In genomic region chr5:90501752-90502151, GRCm38 (mm10) we compare ENCODE assay signal across 22 mouse cellular contexts. TPM values are rescaled to one million over a fixed set of nuclear protein-coding genes. Genes with fewer than 3 reads are reported as not detected.
"Had no signal": no experiment of that assay in that cellular context is flagged by ENCODE, and none has a peak within 500 bp of the region (broad histone marks: within the 10 kb centered on the region; RNA-seq: fewer than 3 reads in every experiment).

No protein-coding gene starts in this region.

- H3K4me3 ChIP-seq: neural tube, embryonic 12.5 days; neural tube, embryonic 13.5 days; neural tube, embryonic 15.5 days; stomach, embryonic 15.5 days had no signal

- H3K9me3 ChIP-seq: neural tube, embryonic 12.5 days; neural tube, embryonic 13.5 days; neural tube, embryonic 15.5 days; stomach, embryonic 15.5 days had no signal

- H3K4me1 ChIP-seq: neural tube, embryonic 12.5 days; neural tube, embryonic 13.5 days; neural tube, embryonic 15.5 days; stomach, embryonic 15.5 days had no signal

- DNase-seq: retina, postnatal 1 day; right cerebral cortex, adult 18-20 months; right cerebral cortex, postnatal 14 days; right cerebral cortex, postnatal 25 days; right cerebral cortex, postnatal 4 days; spleen, adult 18-20 months; thymus, adult 18-20 months; thymus, adult 2 months; thymus, postnatal 14 days; thymus, postnatal 25 days; thymus, postnatal 36 days; thymus, postnatal 4 days had no signal

- H3K9ac ChIP-seq: neural tube, embryonic 12.5 days; neural tube, embryonic 13.5 days; neural tube, embryonic 15.5 days; stomach, embryonic 15.5 days had no signal

- H3K27ac ChIP-seq: neural tube, embryonic 12.5 days; neural tube, embryonic 13.5 days; neural tube, embryonic 15.5 days; stomach, embryonic 15.5 days; stomach, postnatal 0 days had no signal

- H3K27me3 ChIP-seq: neural tube, embryonic 12.5 days; neural tube, embryonic 13.5 days; neural tube, embryonic 15.5 days; stomach, embryonic 15.5 days had no signal

- H3K4me2 ChIP-seq: neural tube, embryonic 12.5 days; neural tube, embryonic 13.5 days; neural tube, embryonic 15.5 days; stomach, embryonic 15.5 days had no signal

- H3K36me3 ChIP-seq: neural tube, embryonic 12.5 days; neural tube, embryonic 13.5 days; neural tube, embryonic 15.5 days; stomach, embryonic 15.5 days had no signal

RNA-seq across cellular contexts. Expression of gene Afm, which starts 17.0 kb away (rescaled TPM):
- polyA plus RNA-seq: neural tube, embryonic 12.5 days; neural tube, embryonic 13.5 days; neural tube, embryonic 14.5 days; neural tube, embryonic 15.5 days; small intestine, adult 2 months; thymus, adult 2 months; thymus, postnatal 0 days; urinary bladder, adult 2 months had no signal

RNA-seq across cellular contexts. Expression of gene Alb, which starts 41.1 kb away (rescaled TPM):
- polyA plus RNA-seq: small intestine, adult 2 months had no signal

RNA-seq across cellular contexts. Expression of gene 5830473C10Rik, which starts 59.2 kb away (rescaled TPM):
- polyA plus RNA-seq: neural tube, embryonic 12.5 days; neural tube, embryonic 13.5 days; neural tube, embryonic 14.5 days; small intestine, adult 2 months; spleen, adult 2 months; stomach, postnatal 0 days; thymus, adult 2 months; thymus, postnatal 0 days; urinary bladder, adult 2 months had no signal
